Mouse (Mus musculus) CH12.LX (cell line): ENCODE data around the gene Ube2c.

ENCODE experiments used
- CTCF ChIP-seq, 2 experiments: IDR thresholded peaks in 1 of 2; conservative IDR thresholded peaks in 1 of 2; 2 replicates each; pipeline ENCODE4 v1.5.1; 2011 to 2012; ENCODE audit warnings: low read depth in 2 of 2, low read length in 2 of 2, improper control_type of control experiment in 1 of 2, inconsistent platforms in 1 of 2, mild to moderate bottlenecking in 1 of 2, moderate library complexity in 1 of 2
- EP300 ChIP-seq: IDR thresholded peaks from 2 replicates; pipeline ENCODE4 v1.6.1; 2011; ENCODE audit warnings: low read length, improper control_type of control experiment
- IRF4 ChIP-seq: IDR thresholded peaks from 2 replicates; pipeline ENCODE4 v1.6.1; 2014; ENCODE audit warnings: low read depth, mild to moderate bottlenecking, inconsistent platforms, low read length, improper control_type of control experiment
- JUN ChIP-seq: IDR thresholded peaks from 2 replicates; pipeline ENCODE4 v1.6.1; 2011; ENCODE audit warnings: low read depth, mild to moderate bottlenecking, low read length, improper control_type of control experiment, moderate library complexity; ENCODE audit not compliant: insufficient read depth
- MAFK ChIP-seq: IDR thresholded peaks from 2 replicates; pipeline ENCODE4 v1.6.1; 2011; ENCODE audit warnings: low read length, improper control_type of control experiment; ENCODE audit not compliant: insufficient replicate concordance
- MAX ChIP-seq: IDR thresholded peaks from 2 replicates; pipeline ENCODE4 v1.6.1; 2011; ENCODE audit warnings: low read length, improper control_type of control experiment
- POLR2A ChIP-seq: IDR thresholded peaks from 2 replicates; pipeline ENCODE4 v1.6.1; 2011; ENCODE audit warnings: low read depth, mild to moderate bottlenecking, improper control_type of control experiment, low read length
- POLR2AphosphoS2 ChIP-seq: IDR thresholded peaks from 2 replicates; pipeline ENCODE4 v1.6.1; 2011; ENCODE audit warnings: low read depth, low read length, improper control_type of control experiment
- SIN3A ChIP-seq: IDR thresholded peaks from 2 replicates; pipeline ENCODE4 v1.6.1; 2012; ENCODE audit warnings: low read length, improper control_type of control experiment, inconsistent platforms
- TBP ChIP-seq: conservative IDR thresholded peaks from 2 replicates; pipeline ENCODE4 v1.6.1; 2011; ENCODE audit warnings: low read depth, low read length, improper control_type of control experiment
- ZC3H11A ChIP-seq: IDR thresholded peaks from 2 replicates; pipeline ENCODE4 v1.6.1; 2012; ENCODE audit warnings: low read depth, mild to moderate bottlenecking, inconsistent platforms, low read length, improper control_type of control experiment

GRCm38 (mm10) chr2:164827146-164827850, 57.6 kb downstream of the Ube2c start:
- TF ChIP-seq ZC3H11A (no peak), MAFK (no peak), CTCF (conservative IDR thresholded peaks at IDR 0.05 in 1 of 2, IDR thresholded peaks at IDR 0.05 in 1 of 2; ENCODE audit: low read depth in 2 of 2, low read length in 2 of 2) (no peak), MAX (no peak), POLR2A (no peak), EP300 (no peak), TBP (no peak), SIN3A (no peak), IRF4 (no peak), JUN (no peak), POLR2AphosphoS2 (no peak)
